Mouse (Mus musculus) kidney, adult 2 months (tissue): Measurements from ENCODE around the gene Cpt2.

Source experiments
- CTCF ChIP-seq: fragments of 200-500 bp; conservative IDR thresholded peaks from 2 replicates; pipeline ENCODE4 v1.5.1; 2011; ENCODE audit warnings: low read depth, mild to moderate bottlenecking, control low read depth, low read length, moderate library complexity, mixed read lengths; ENCODE audit not compliant: insufficient read depth, insufficient read length
- POLR2A ChIP-seq: fragments of 200-500 bp; IDR thresholded peaks from one replicate; pipeline ENCODE4 v1.6.1; 2011; ENCODE audit warnings: low read depth, low read length, control low read depth

- TF ChIP-seq POLR2A (no peak), CTCF (no peak)
Observed at GRCm38 (mm10) chr4:107955691-107956090, 32.3 kb upstream of the Cpt2 start.
